Mouse (Mus musculus): ENCODE measurements around the gene Hmgcs1. TPM values are rescaled to one million over a fixed set of nuclear protein-coding genes. Genes with fewer than 3 reads are reported as not detected.
A peak's percentile ranks its signal among the peaks of the same experiment; 100 is the strongest.
"Not testable (repeated sequence)": the region's sequence is repeated elsewhere in the genome, so short reads cannot be mapped to it uniquely, and the experiment has no call there.

Gene Hmgcs1
- total RNA-seq, 2 experiments from 2014 or later = 630 to 638 TPM

DNA sequence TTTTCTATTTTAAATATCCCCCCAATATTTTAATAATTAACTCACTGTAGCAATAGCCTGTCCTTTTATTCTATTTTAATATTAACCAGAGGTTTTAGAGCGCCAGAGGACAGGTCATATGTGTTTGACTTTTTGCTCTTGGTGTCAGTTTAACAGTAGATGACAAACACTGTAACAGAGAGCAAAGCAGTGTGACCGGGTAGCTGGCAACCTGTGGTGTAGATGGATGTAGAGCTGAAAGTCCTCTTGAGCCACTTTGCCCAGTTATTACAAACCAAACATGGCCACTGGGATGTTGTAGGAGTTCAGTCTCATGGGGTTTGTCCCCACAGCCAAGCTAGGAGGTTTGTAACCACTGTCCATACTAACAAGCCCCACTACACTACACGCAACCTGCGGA lies 8.3 kb downstream of the Hmgcs1 start:
- no peak for DNase-seq (ENCODE audit: low spot score in 2 of 2)

GRCm38 (mm10) chr13:119704280-119704679 lies 14.1 kb downstream of the Hmgcs1 start:
- no peak for DNase-seq (ENCODE audit: low spot score in 2 of 2)

DNA sequence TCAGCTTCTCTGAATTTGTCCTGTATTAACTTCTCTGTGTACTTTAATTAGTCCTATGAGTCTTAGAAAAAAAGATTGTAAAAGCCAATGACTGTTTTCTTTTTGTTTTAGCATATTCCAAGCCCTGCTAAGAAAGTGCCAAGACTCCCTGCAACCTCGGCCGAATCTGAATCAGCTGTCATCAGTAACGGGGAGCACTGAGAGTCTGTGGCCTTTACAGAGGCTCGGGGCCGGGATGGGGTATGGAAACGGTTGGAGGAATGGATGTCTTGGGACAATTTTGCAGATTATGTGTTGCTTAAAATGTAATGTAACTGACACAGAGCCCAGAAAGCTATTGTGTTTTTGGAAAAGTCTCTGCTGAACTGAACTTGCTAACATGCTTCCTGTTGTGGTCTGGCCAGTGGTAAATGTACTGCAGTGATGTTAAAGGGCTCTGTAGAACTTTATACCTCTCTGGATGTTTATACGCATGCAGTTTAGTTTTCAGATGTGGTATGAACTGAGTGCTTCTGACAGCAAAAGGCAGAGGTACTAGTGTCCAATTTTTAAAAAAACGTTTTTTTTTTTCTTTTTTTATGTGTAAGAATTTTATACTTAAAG lies 16.2 kb downstream of the Hmgcs1 start:
- DNase-seq (ENCODE audit: low spot score in 2 of 2) = not testable (repeated sequence)

- no peak for DNase-seq (ENCODE audit: low spot score in 2 of 2)
Observed at GRCm38 (mm10) chr13:119706953-119707352, 16.8 kb downstream of the Hmgcs1 start.

GRCm38 (mm10) chr13:119707906-119708305 lies 17.7 kb downstream of the Hmgcs1 start:
- DNase-seq (ENCODE audit: low spot score in 2 of 2) = no peak

DNA sequence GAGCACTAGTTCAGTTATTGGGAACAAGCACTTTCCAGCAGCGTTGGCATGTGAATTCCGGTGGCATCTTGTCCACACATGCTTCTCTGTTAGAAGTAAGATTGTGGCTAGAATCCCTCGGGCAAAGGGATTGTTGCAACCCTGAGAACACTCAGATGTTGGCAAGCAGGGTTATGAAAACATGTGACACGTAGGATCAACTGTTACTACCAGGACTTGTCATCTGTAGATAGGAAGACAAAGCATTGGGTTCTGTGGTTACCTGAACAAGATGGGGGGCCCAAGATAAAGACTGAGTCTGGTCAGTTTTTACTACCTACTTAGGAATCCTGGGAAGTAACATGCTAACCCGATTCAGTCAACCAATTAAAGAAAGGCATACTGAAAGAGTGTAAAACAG lies 18.8 kb downstream of the Hmgcs1 start:
- DNase-seq (ENCODE audit: low spot score in 2 of 2) = no peak

GRCm38 (mm10) chr13:119709388-119710267 lies 19.4 kb downstream of the Hmgcs1 start:
- DNase-seq (ENCODE audit: low spot score in 2 of 2) = no peak

GRCm38 (mm10) chr13:119710268-119710610 lies 20.1 kb downstream of the Hmgcs1 start:
- no peak for DNase-seq (ENCODE audit: low spot score in 2 of 2)

DNA sequence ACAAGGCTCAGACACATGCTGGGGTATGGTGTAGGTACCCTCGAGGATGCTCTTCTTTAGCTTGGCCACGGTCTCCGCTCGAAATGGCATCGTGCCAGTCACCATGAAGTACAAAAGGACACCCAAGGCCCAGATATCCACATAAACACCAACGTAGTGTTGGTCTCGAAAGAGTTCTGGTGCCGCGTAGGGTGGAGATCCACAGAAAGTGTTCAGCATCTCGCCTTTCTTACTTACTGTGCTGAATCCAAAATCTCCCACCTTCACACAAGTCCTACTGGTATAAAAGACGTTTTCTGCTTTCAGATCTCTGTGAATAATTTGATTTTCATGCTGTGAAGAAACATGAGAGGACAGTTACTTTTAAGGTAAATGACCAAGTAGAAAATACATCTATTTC lies 22.3 kb downstream of the Hmgcs1 start:
- no peak for DNase-seq (ENCODE audit: low spot score in 2 of 2)

GRCm38 (mm10) chr13:119713107-119713787 lies 23.1 kb downstream of the Hmgcs1 start:
- DNase-seq (ENCODE audit: low spot score in 2 of 2) = no peak

DNA sequence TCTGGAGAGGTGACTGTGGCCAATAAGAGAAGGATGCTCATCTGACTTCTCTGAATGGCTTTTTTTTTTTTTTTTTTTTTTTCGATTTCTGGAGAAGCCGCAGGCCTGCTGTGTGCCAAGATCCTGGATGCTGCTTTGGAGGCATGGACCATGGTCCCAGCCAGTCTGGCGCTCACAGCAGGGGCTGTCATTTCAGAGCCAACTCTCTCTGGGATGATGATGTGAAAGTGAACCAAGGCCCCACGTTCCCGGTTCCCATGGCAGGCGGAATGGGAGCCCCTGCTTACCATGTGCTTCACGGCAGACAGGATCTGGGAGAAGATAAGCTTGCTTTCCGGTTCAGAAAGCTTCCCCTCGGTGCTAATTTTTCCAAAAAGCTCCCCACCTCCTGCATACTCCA lies 23.6 kb downstream of the Hmgcs1 start:
- DNase-seq (ENCODE audit: low spot score in 2 of 2) = peak; percentile 54 to 64

DNA sequence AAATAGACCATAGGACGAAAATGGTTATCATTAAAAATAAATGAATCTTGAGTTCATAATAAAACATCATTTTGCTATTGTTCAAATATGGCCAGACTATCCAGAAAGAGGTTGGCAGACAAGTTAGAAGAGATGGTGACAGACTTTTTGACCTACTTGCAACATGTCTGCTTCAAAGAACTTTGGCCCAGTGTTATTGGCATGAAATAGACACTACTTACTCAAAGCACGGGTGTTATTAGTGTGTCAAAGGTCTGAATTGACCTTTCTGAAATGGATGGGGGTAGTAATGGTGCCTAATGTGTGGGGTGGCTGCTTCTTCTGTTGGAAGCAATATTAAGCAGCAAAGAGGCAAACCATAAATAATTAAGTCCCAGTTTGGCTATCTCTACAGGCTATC lies 25.9 kb downstream of the Hmgcs1 start:
- no peak for DNase-seq (ENCODE audit: low spot score in 2 of 2)

GRCm38 (mm10) chr13:119722447-119722846 lies 32.3 kb downstream of the Hmgcs1 start:
- no peak for DNase-seq (ENCODE audit: low spot score in 2 of 2)

DNA sequence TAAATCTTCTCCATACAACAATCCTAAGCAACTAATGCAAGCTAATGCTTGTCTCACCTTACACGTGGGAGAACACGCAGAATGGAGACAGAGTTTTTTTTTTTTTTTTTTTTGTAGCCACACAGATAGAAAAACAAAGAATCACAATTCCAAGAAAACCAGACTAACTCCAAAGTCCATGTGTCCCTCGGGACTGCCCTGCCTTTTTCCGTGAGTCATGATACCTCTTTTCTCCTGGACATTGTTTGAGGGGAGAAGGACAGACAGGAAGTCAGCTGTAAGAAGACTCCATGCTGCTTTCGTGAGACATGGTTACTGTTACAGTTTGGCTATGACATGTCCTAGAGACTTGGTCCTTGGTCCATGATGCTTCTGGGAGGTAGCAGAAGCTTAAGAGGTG lies 33.2 kb downstream of the Hmgcs1 start:
- no peak for DNase-seq (ENCODE audit: low spot score in 2 of 2)

DNA sequence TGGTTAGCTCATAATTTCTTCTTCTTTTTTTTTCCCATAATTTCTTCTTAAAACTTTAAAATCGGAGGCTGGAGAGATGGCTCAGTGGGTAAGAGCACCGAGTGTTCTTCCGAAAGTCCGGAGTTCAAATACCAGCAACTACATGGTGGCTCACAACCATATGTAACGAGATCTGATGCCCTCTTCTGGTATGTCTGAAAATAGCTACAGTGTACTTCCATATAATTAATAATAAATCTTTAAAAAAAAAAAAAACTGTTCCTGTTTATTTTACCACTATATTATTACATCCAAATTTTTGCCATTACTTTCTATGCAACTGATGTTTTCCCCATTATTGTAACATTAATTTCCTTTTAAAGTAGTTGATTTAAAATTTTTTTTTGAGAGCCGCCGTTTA lies 34.4 kb downstream of the Hmgcs1 start:
- DNase-seq (ENCODE audit: low spot score in 2 of 2) = no peak

- DNase-seq (ENCODE audit: low spot score in 2 of 2) = peak in 1 of 2 experiments; percentile 25
Observed at GRCm38 (mm10) chr13:119727608-119728387, 37.6 kb downstream of the Hmgcs1 start.

DNA sequence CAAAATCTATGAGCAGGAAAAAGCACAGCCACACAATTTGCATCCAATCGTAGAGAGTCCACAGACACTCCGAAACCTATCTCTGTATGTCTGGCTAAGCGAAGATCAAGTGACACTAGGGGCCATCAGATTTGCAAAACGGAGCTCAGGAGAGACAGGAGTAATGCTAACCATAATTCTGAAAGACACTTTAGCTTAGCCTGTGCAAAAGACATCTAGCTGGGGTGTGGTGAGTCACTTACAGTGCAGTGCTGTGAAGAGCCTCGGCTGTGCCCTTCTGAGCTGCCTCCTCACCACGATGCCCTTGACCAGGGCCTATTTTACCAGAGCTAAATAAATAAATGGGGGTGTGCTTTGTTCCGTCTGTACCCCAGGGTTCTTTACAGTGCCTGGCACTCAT lies 39.2 kb downstream of the Hmgcs1 start:
- DNase-seq (ENCODE audit: low spot score in 2 of 2) = no peak

DNA sequence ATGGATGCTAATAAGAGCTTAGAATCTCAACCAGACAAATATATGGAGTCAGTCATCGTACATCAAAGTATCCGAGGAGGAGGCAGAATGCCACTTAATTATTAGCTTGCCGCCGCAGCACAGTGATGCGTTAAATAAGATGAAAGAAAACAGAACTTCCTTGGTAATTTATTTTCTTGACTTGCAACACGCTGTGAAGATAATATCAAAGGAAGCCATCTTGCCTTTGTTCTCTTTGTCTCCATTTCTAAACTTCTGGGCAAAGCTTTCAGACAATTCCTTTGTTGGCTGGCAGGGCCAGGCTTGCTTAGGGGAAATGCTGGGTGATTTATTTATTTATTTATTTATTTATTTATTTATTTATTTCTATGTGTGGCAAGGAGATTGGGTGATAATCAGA lies 41.3 kb downstream of the Hmgcs1 start:
- no peak for DNase-seq (ENCODE audit: low spot score in 2 of 2)

GRCm38 (mm10) chr13:119741390-119742237 lies 51.4 kb downstream of the Hmgcs1 start:
- DNase-seq (ENCODE audit: low spot score in 2 of 2) = no peak

- DNase-seq (ENCODE audit: low spot score in 2 of 2) = no peak
Observed at GRCm38 (mm10) chr13:119742711-119743415, 52.7 kb downstream of the Hmgcs1 start.

All from layer of hippocampus, postnatal 10 days (tissue).